Mouse (Mus musculus): ENCODE results near the gene Mmp23.
"Not testable (repeated sequence)": the region's sequence is repeated elsewhere in the genome, so short reads cannot be mapped to it uniquely, and the experiment has no call there.

- TF ChIP-seq CTCF (conservative IDR thresholded peaks at IDR 0.05; ENCODE audit: insufficient read depth, insufficient read length, low read depth, low read length); POLR2A (IDR thresholded peaks at IDR 0.05; ENCODE audit: low read depth, low read length): not testable (repeated sequence)
Observed at GRCm38 (mm10) chr4:155687764-155688163, 34.6 kb upstream of the Mmp23 start.
